Mouse (Mus musculus) olfactory bulb, adult 2 months (tissue): ENCODE measurements around the gene Rsph1. TPM values are rescaled to one million over a fixed set of nuclear protein-coding genes. Genes with fewer than 3 reads are reported as not detected.

Experiments
- H3K27ac ChIP-seq: fragments of 200-500 bp; 2 replicates; pipeline ENCODE4 v1.5.1; 2012; ENCODE audit warnings: low read depth, low read length; ENCODE audit not compliant: insufficient read depth
- H3K4me1 ChIP-seq: fragments of 200-500 bp; 2 replicates; pipeline ENCODE4 v1.6.1; 2012; ENCODE audit warnings: low read length; ENCODE audit not compliant: control insufficient read depth, insufficient read depth
- H3K4me3 ChIP-seq: fragments of 200-500 bp; 2 replicates; pipeline ENCODE4 v1.5.1; 2012; ENCODE audit warnings: mild to moderate bottlenecking, low read depth, low read length, moderate library complexity; ENCODE audit not compliant: insufficient read depth
- CTCF ChIP-seq: fragments of 200-500 bp; IDR thresholded peaks from 2 replicates; pipeline ENCODE4 v1.5.1; 2012; ENCODE audit warnings: low read depth, mild to moderate bottlenecking, low read length, moderate library complexity; ENCODE audit not compliant: insufficient read depth
- POLR2A ChIP-seq: fragments of 200-500 bp; IDR thresholded peaks from 2 replicates; pipeline ENCODE4 v1.6.1; 2012; ENCODE audit warnings: mild to moderate bottlenecking, low read depth, low read length, moderate library complexity; ENCODE audit not compliant: insufficient read depth
- WGBS: fragments of 180-500 bp; shearing (Covaris S2); methylation state at CpG from one replicate; pipeline ENCODE4 v1.1.7; 2018; 5-methylcytosine and 5-hydroxymethylcytosine counted together
- polyA plus RNA-seq: library from polyadenylated mRNA; stranded (reverse); fragments of >200 nt; gene quantifications from 2 replicates; pipeline ENCODE4 v1.2.4, GENCODE M21; 2012; ENCODE audit warnings: low replicate concordance; ENCODE audit not compliant: missing spikeins, insufficient read depth, insufficient read length

Gene Rsph1
- not detected in 2 replicates for polyA plus RNA-seq

DNA sequence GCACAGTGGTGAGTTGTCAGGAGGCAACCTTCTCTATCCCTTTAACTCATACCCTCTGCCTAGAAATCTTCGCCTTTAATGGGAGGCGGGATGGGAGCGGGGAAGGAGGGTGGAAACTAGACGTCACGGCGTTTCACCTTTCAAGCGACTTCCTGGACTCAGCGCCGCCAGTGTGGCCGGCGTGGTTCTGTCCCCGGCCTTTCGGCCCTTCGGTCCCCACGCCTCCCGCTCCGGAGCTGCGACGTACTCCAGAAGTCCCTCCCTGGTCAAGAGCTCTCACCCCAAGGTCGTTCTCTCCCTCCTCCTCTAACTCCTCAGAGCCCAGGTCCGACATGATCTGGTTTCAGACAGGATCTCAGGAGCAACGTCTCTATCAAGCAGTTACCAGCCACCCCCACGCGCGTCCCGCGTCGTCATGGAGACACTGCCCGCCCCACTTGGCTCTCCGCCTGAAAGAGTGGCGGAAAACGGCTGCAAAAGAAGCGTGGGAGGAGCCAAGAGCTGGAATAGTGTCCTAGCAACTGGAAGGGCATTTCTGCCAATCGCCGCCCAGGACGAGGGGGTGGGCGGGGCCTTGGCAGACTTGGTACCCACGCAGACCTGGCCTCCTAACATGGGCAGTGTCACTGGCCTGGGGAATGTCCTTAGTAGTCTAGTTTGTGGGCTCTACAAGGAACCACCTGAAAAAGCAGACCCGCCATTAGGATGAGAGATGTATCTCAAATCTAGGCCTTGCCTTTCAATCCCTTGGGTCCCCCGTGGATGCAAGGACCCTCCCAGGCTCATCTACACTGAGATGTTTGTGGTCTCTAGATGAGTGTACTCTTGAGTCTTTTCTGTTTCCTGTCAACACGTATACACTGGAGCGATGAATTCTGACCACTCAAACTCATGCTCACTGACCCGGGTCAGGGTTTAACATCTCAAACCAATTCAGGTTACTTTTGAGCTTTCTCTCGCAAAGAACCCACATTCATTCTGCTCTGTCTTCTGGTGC is at the start of gene Rsph1:
Gene Rsph1, minus strand, starts transcription at position 462 of the 997 bp plus-strand sequence.
- Histone ChIP-seq H3K27ac (no peak within 1 kb of the TSS), H3K4me1 (peaks cover 22% of the 10 kb centered on the region), H3K4me3 (peak within 1 kb of the TSS; percentile 45)
- WGBS: 10% methylated on average over 44 of the region's 44 CpGs
- no peak for TF ChIP-seq CTCF
- no peak for TF ChIP-seq POLR2A

DNA sequence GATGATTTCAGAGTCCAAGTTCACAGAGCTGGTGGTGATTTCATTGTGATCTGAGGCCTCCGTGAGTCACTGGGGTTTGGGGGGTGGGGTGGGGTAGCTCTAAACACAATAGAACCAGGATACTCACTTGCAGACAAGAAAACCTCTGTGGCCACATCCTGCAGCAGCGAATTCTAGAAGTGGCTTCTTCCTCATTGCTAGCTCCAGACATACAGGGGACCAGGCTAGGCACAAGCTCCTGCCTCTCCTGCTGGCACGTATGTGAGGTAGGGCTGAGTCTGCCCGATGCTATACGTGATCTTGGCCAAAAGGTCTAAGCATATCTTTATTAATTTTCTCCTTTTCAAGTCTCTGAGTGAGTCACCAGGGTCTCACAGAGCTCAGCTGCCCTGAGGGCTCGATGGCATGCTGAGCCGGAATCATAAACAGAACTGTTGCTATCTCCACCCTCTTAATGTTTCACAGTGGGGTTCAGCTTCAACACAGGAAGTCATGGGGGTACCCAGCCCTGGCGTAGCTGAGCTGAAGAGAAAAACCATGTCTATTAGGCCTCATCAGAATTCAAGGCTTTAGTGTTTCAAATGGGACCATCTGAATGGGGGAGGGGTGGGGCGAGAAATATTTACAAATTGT is 49.2 kb upstream of the Rsph1 start:
- Histone ChIP-seq H3K4me1 (peaks cover 17% of the 10 kb centered on the region), H3K27ac (peak overlapping the region; percentile 50; the same call in 1 of the 2 replicates), H3K4me3 (no peak overlapping the region)
- TF ChIP-seq CTCF: no peak
- TF ChIP-seq POLR2A: no peak
- WGBS: 36% methylated on average over 9 of the region's 9 CpGs

DNA sequence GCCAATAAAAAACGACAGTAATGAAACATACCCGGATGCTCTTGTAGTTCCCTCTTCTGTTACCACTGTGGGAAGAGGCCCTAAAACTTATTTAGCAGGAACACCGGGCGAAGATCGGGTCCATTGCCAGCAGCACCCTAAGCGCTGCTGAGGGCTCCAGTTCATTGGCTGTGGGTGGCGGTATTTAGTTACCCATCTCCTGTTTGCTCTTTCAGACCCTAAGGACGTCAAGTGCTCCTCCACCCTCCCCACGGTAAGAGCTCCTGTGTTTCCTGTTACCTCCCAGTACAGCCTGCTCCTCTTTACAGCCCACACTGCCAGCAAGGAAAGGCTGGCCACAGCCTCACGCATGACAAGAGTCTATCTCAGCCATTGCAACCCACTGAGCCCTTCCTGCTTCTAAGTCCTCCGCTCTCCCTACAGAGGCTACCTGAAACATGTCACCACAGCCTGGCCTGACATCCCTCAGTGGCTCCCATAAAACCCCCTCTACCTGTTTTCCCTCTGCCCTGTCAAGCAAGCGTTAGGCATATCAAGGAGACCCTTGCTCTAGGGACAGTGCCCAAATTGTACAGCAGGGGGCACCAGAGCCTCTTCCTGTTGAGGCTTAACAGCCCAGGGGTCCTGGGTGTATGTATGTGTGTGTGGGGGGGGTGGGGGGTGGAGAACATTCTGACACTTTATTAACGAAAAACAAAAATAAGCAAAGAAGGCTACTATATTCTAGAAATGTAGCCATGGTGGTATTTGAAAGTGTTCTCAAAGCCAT is 48.5 kb upstream of the Rsph1 start:
- TF ChIP-seq POLR2A: no peak
- peak; percentile 55; the same call in 1 of the 2 replicates for TF ChIP-seq CTCF
- H3K4me1 ChIP-seq: peaks cover 21% of the 10 kb centered on the region
- WGBS: 78% methylated on average over 13 of the region's 13 CpGs
- H3K4me3 ChIP-seq: no peak overlapping the region
- peak overlapping the region; percentile 12; the same call in 1 of the 2 replicates for H3K27ac ChIP-seq

DNA sequence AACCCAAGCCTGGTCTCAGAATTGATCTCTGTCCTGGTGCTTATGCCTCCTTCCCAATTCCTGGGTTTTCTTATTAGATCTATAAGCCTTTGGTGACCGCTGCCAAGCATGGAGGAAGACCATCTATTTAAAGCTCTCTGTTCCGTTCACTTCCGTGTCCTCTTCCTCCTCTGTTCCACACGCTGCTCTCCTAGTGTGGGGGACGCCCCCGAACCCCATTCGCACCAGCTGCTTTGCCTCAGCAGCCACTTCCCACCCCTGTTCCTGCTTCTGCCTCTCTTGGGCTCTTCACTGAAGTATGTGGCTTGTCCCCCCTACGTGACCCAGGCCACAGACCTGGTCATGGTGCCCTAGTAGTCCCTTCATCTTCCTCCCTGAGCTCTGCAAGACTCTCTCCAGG is 47.0 kb upstream of the Rsph1 start:
- no peak overlapping the region for H3K27ac ChIP-seq
- TF ChIP-seq POLR2A: no peak
- TF ChIP-seq CTCF: no peak
- 84% methylated on average over 8 of the region's 8 CpGs for WGBS
- H3K4me1 ChIP-seq: peaks cover 21% of the 10 kb centered on the region
- no peak overlapping the region for H3K4me3 ChIP-seq

DNA sequence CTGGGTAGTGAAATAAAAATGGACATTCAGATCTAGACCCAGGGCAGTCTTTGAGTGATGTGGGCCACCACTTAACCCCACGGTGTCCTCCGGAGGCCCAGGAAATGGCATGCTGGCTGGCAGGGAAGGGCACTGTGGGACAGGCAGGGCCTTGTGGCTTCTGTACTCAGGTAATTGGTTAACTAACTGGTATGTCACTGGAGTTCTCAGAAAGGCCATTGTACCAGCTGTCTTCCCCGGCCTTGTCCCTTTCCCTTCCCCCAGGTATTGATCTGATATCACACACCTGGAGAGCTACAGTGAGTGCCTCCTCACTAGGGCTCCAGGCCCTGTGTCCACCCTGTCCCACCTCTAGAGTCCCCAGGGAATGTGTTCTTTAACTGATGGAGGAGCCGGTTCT is 46.2 kb upstream of the Rsph1 start:
- H3K4me3 ChIP-seq: no peak overlapping the region
- H3K27ac ChIP-seq: no peak overlapping the region
- 80% methylated on average over 4 of the region's 4 CpGs for WGBS
- no peak for TF ChIP-seq CTCF
- no peak for TF ChIP-seq POLR2A
- H3K4me1 ChIP-seq: peaks cover 21% of the 10 kb centered on the region

DNA sequence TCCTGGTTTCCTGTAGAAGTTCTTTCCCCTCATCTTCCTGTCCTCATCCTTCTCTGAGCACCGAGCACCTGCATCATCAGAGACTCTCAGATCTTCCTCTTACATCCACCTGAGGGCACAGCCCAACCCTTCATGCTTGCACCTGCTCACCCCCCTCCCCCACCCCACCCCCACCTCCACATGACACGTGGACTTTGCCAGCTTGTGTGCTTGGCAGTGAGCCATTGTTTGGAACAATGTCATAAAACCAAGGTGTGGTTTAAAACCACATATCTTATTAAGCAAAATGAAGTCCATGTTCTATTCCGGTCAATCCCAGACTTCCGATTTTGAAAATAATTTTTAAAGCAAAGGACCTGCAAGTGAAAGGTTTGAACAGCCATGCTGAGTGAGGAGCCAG is 45.3 kb upstream of the Rsph1 start:
- TF ChIP-seq POLR2A (no peak), CTCF (no peak)
- H3K27ac ChIP-seq: no peak overlapping the region
- peaks cover 25% of the 10 kb centered on the region for H3K4me1 ChIP-seq
- WGBS: 87% methylated on average over 4 of the region's 4 CpGs
- H3K4me3 ChIP-seq: no peak overlapping the region

DNA sequence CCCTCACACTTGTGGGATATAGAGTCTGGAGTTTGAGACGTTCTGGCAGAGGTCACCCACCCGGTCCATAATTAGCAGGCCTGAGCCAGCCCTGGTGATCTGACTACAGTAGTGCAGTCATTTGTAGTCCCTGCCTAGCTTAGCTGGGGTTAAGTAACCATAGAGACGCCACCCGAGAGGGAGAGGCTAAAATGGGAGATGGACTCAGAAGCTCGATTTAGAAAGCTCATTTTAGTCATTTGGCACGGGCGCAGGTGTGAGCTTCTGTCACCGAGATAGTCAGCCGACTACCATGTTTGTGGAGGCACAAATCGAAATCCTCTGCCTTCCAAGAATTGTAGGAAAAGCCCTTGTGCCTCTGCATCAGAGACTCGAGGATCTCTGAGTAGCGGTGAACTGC is 44.2 kb upstream of the Rsph1 start:
- Histone ChIP-seq H3K27ac (no peak overlapping the region), H3K4me3 (no peak overlapping the region)
- 56% methylated on average over 12 of the region's 12 CpGs for WGBS

DNA sequence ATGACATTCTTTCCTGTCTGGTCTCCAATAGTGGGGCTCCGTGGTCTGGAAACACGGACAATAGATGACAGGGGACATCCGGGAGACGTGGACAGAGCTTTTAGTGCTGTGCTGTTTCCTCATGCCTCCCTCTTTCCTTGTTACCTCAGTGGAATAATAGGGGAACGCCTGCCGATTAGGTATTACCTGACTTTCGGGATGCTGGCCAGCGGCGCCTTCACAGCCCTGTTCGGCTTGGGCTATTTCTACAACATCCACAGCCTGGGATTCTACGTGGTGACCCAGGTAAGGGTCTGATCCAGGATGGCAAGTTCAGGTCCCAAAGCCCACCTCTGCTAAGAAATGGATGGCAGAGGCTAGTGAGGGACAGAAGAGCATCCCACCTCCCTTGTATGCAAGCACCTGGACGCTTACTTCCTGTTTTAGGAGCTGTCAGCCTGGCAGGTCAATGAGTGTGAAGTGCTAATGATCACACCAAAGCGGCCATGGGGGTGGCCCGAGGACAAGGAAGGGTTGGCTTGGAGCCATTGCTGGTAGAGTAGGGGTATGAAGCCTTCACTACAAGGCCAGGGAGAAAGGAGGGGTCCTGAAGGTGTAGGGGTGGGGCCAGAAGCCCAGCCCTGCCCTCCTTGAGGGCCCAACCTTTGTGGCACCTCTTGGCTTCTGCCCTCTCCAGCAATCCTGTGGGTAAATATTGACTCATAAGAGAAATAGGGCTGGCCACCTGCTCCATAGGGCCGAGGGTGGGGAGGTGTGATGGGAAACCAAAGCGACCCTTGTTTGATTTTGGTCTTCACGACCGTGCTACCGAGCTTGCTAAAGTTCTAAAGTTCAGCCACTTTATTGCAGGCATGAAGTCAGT is 42.0 kb upstream of the Rsph1 start:
- no peak overlapping the region for H3K27ac ChIP-seq
- 95% methylated on average over 19 of the region's 19 CpGs for WGBS
- TF ChIP-seq POLR2A (no peak), CTCF (no peak)
- H3K4me3 ChIP-seq: no peak overlapping the region
- peaks cover 21% of the 10 kb centered on the region for H3K4me1 ChIP-seq

More for the DNA sequence above, 44.2 kb upstream of the Rsph1 start:
- peaks cover 21% of the 10 kb centered on the region for H3K4me1 ChIP-seq
- TF ChIP-seq POLR2A (no peak), CTCF (no peak)
